Mouse (Mus musculus) erythroblast, embryonic 14.5 days (primary cell): ENCODE measurements at regions not wholly inside any gene's neighbourhood (a gene's known extent, or its start where the extent isn't known, plus 50 kb on each side); places are given as distances from the start of the nearest gene placed in this dataset.

Experiments used
- H3K27me3 ChIP-seq: 2 replicates; pipeline ENCODE4 v1.6.1; 2012; ENCODE audit warnings: inconsistent platforms; ENCODE audit not compliant: control insufficient read depth
- H3K36me3 ChIP-seq: 2 replicates; pipeline ENCODE4 v1.6.1; 2012; ENCODE audit warnings: mild to moderate bottlenecking, inconsistent platforms; ENCODE audit not compliant: control insufficient read depth
- H3K4me1 ChIP-seq: 2 replicates; pipeline ENCODE4 v1.6.1; 2012; ENCODE audit warnings: inconsistent platforms; ENCODE audit not compliant: control insufficient read depth
- H3K4me3 ChIP-seq: replicated peaks from 2 replicates; pipeline ENCODE3; 2012; ENCODE audit warnings: moderate library complexity, mild to moderate bottlenecking, inconsistent platforms
- H3K9me3 ChIP-seq: 2 replicates; pipeline ENCODE4 v1.6.1; 2012; ENCODE audit warnings: low read length, inconsistent platforms, mixed read lengths; ENCODE audit not compliant: control insufficient read depth
- GATA1 ChIP-seq: IDR thresholded peaks from 2 replicates; pipeline ENCODE4 v1.6.1; 2012; ENCODE audit warnings: low read length, inconsistent platforms, mixed read lengths
- TAL1 ChIP-seq: IDR thresholded peaks from 3 replicates; pipeline ENCODE4 v1.6.1; 2012; ENCODE audit warnings: low read length, inconsistent platforms, mixed read lengths

DNA sequence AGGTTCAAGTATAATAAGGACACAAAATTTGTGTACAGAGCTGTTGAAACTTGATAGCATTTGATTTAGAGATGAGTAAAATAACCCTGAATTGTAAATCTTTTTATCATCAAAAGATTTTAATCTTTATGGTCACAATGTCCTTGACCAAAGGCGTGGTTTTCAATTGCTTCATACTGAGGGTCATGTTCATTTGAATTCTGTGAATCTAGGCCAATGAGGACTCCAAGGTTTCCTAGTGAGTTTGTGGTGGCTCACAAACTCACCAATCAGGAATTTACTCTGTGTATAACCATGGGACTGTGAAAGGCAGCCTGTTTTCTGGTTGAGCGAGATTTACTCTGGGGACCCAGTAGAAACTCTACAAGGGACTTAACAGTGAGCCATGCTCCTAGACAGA lies 1269.2 kb downstream of the Gsdmc2 start:
- Histone ChIP-seq H3K4me3 (no peak overlapping the region), H3K4me1 (no peaks in the 10 kb centered on the region), H3K36me3 (no peaks in the 10 kb centered on the region), H3K9me3 (no peaks in the 10 kb centered on the region), H3K27me3 (no peaks in the 10 kb centered on the region)
- TF ChIP-seq TAL1 (no peak), GATA1 (no peak)

DNA sequence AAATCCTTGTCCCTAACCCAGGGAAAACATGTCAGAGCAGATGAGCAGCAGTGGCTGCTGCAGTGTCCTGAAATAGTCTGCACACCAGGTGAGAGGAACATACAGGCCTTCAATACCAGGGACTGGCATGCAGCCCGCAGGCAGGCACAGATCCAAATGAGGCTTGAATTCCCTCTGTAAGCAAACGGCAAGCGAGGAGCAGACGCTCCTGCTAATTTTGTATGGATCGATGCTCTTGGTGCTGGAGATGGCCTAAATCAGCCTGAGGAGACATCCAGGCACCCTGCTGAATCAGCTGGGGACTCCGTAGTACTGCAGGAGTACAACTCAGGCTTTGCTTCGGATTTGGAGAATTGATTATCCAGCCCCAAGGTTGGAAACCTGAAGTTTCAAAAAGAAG lies 1273.2 kb downstream of the Gsdmc2 start:
- H3K4me1 ChIP-seq: no peaks in the 10 kb centered on the region
- no peak overlapping the region for H3K4me3 ChIP-seq
- no peaks in the 10 kb centered on the region for H3K27me3 ChIP-seq
- no peaks in the 10 kb centered on the region for H3K36me3 ChIP-seq
- H3K9me3 ChIP-seq: no peaks in the 10 kb centered on the region
- TF ChIP-seq TAL1: no peak

DNA sequence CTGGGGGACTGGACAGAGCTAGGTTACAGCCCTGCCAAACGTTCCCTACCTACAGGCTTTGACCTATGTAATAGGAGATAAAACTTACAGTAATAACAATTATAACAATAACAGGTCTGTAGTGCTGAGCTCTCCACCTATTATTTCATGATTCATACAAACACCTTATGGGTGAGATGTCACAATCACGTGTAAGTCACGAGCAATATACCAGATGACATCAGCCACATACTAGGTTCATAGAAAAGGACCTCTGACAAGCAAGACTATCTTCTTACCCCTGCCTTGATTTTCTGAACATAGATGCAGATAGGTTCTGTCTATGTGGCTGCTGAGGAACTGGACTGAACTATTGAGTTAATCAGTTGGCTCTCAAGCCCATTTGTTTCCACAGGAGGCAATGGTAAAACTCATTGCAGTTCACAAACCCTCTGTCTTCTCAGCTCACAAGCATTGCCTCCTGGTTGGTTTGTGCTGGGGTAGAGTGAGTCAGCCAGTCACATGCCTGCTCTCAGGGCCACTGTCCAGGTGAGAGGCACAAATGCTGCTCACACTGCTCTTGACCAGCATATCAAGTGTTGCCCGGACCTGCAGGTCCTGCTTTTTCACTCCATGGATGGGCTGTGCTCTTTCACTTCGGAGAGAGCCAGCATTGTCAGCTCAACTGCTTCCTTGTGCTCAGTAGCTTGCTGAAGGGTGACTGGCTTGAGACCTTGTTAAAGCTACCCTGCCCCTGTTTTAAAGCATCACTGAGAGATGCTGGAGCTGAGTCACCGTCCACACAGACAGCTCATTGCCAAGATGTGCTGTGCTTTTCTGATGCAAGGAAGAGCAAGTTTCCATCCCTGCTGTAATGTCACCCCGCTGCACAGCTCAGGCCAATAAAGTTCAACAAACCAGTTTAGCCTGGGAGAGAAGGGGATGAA lies 1275.9 kb downstream of the Gsdmc2 start:
- H3K9me3 ChIP-seq: no peaks in the 10 kb centered on the region
- H3K4me1 ChIP-seq: no peaks in the 10 kb centered on the region
- TF ChIP-seq TAL1: no peak
- TF ChIP-seq GATA1: no peak
- H3K27me3 ChIP-seq: no peaks in the 10 kb centered on the region
- no peak overlapping the region for H3K4me3 ChIP-seq
- H3K36me3 ChIP-seq: no peaks in the 10 kb centered on the region

DNA sequence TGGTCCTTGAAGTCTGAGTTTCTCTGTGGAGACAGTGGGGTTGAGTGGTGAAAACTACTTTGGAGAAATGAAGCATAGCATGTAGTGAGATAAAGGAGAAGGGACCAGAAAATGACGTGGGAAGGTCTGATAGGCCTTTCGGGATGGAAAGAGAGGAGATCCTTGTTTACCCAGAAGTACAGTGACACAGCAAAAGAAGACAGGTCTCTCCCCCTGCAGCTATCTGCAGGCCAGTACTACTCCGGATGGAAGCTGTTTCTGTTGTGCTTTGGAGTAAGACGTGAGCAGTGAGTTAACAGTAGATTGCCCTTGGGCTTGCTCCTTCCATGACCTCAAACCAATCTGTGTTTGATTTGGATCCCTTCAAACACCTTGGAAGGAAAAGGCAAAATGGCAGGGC lies 1277.5 kb downstream of the Gsdmc2 start:
- H3K27me3 ChIP-seq: no peaks in the 10 kb centered on the region
- H3K4me1 ChIP-seq: no peaks in the 10 kb centered on the region
- no peak overlapping the region for H3K4me3 ChIP-seq
- no peaks in the 10 kb centered on the region for H3K36me3 ChIP-seq
- TF ChIP-seq GATA1 (no peak), TAL1 (no peak)
- H3K9me3 ChIP-seq: no peaks in the 10 kb centered on the region

DNA sequence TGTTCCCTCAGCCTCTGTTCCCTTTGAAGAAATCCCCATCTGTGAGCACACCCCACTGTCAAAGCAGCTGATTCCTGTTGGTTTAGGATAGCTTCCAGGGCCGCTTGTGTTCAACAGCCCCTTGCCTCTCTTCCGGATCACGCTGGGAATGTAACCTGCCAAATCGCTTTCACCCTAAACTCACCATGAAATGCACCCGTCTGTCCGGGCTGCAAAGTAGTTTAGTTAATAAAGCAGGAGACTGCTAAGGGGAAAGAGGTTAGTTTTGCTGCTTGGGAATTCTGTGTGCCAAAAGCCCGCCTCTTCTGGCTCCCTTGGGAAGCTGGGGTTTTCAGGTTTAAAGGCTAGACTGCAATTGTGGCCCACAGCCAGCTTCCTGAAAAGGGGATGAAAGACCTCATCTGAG lies 1278.9 kb downstream of the Gsdmc2 start:
- Histone ChIP-seq H3K9me3 (no peaks in the 10 kb centered on the region), H3K36me3 (no peaks in the 10 kb centered on the region), H3K27me3 (no peaks in the 10 kb centered on the region), H3K4me1 (no peaks in the 10 kb centered on the region), H3K4me3 (no peak overlapping the region)
- TF ChIP-seq TAL1: no peak
- TF ChIP-seq GATA1: no peak

DNA sequence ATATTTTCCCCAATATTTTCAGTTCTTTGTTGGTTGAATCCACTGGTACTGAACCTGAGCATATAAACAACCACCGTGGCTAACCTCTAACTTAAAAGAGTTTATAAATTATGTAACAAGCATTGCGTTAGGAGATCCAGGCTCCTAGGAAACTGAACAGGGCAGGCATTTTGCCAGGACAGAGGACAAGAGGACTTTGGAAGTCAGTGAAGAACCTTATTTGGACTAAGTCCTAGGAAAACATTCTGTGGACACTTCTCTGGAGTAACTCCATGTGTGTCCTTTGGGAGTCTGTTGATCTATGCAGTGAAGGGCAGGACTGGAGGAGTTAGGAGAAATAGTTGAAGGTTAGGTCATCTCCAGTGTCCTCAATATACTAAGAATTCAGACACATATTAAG lies 1311.7 kb downstream of the Gsdmc2 start:
- Histone ChIP-seq H3K4me1 (no peaks in the 10 kb centered on the region), H3K9me3 (no peaks in the 10 kb centered on the region), H3K36me3 (no peaks in the 10 kb centered on the region), H3K27me3 (no peaks in the 10 kb centered on the region), H3K4me3 (no peak overlapping the region)
- TF ChIP-seq TAL1 (no peak), GATA1 (no peak)

DNA sequence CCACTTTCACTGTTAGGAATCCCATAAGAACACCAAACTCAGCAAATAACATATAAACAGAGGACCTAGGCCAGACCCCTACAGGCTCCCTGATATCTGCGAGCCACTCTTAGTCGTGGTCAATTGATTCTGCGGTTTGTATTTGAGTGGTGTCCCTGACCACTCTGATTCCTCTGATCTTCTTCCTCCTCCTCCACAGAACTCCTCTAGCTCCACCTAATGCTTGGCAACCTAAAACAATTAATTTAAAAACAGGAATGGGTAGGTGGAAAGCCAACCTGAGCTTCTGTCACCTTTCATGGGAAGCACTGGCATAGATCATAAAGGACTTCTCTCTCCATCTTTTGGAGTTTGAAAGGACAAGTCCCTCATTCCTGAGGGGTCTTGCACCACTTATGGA lies 1316.0 kb downstream of the Gsdmc2 start:
- no peak overlapping the region for H3K4me3 ChIP-seq

DNA sequence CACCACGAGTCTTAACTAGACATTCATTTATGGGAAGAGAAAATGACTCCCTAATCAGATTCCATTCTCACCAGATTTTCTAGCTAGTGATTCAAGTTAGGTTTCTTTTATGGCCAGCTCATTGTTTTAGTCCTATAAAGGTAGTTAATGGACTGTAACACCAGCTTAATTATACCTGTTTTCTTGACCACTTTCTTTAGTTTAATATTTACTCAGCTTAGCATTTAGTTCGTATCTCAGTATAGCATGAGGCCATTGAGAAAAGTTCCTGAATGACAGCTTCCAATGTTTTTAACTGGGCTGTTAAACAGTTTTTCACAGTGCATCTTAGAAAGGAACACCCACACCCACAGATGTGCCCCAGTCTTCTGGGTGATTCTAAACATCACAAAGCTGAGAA lies 1320.3 kb downstream of the Gsdmc2 start:
- H3K36me3 ChIP-seq: no peaks in the 10 kb centered on the region
- TF ChIP-seq TAL1 (no peak), GATA1 (no peak)
- no peaks in the 10 kb centered on the region for H3K9me3 ChIP-seq
- H3K27me3 ChIP-seq: no peaks in the 10 kb centered on the region
- H3K4me3 ChIP-seq: no peak overlapping the region
- no peaks in the 10 kb centered on the region for H3K4me1 ChIP-seq

More for the DNA sequence above, 1316.0 kb downstream of the Gsdmc2 start:
- no peak for TF ChIP-seq GATA1
- no peak for TF ChIP-seq TAL1
- H3K27me3 ChIP-seq: no peaks in the 10 kb centered on the region
- H3K4me1 ChIP-seq: no peaks in the 10 kb centered on the region
- no peaks in the 10 kb centered on the region for H3K9me3 ChIP-seq
- no peaks in the 10 kb centered on the region for H3K36me3 ChIP-seq

DNA sequence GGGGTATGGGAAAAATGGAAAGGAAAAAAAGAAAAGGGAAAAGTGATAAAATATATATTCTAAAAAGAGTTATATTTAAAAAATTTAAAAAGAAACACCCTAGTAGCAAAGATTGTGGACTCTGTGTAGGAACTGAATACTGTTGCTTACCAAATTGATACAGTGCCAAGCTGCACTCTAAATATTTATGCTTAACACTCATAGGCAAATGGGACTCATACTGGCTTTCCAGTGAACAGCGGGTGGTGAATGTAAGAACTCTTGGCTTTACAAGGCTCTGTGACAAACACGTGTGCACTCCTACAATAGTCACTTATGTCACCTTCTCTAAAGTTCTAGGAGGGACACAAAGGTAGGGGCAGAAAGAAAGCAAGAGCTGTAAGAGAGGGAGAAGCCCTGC lies 1320.8 kb downstream of the Gsdmc2 start:
- TF ChIP-seq TAL1 (no peak), GATA1 (no peak)
- no peaks in the 10 kb centered on the region for H3K9me3 ChIP-seq
- no peaks in the 10 kb centered on the region for H3K27me3 ChIP-seq
- H3K4me3 ChIP-seq: no peak overlapping the region
- no peaks in the 10 kb centered on the region for H3K36me3 ChIP-seq
- no peaks in the 10 kb centered on the region for H3K4me1 ChIP-seq
